Mouse (Mus musculus): Measurements from ENCODE around the gene Gbf1.

DNA sequence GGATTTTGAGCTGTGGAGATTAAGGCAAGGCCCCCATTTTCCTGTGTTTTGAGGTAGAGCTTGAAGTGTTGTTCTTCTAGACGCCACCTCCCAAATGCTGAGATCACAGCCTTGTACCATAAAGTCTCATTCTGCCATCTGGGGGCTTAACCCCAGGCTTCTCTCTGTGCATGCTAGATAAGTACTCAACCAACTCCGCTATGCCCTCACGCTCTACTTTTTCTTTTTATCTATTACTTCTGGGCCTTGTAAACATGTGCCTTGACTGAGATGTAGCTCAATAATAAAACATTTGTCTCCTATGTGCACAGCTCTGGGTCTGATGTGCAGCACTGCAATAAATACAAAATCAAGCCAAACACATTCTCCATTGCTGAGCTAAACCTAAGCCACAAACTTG lies 32.9 kb upstream of the Gbf1 start:
- TF ChIP-seq POLR2A (IDR thresholded peaks at IDR 0.05; ENCODE audit: extremely low read depth, insufficient read depth, low read length): no peak
- no peak for TF ChIP-seq CTCF (IDR thresholded peaks at IDR 0.05; ENCODE audit: extremely low read depth, insufficient read depth, low read length)

Data from cortical plate, adult 2 months (tissue).